Mouse (Mus musculus) lung, postnatal 36 days (tissue): Measurements from ENCODE around the gene Aplp1.

ENCODE experiments used
- DNase-seq: peaks from one replicate; pipeline ENCODE4 v3.0.0; 2022; ENCODE audit warnings: mixed read lengths

Aplp1 gene

GRCm38 (mm10) chr7:30444154-30444970 lies 973 bp downstream of the Aplp1 start:
- DNase-seq: peak; percentile 47

- DNase-seq: no peak
Observed at GRCm38 (mm10) chr7:30443696-30444095, 1.6 kb downstream of the Aplp1 start.

GRCm38 (mm10) chr7:30440697-30441096 lies 4.6 kb downstream of the Aplp1 start:
- peak; percentile 62 for DNase-seq

GRCm38 (mm10) chr7:30439734-30440133 lies 5.6 kb downstream of the Aplp1 start:
- DNase-seq: no peak

GRCm38 (mm10) chr7:30436879-30437278 lies 8.5 kb downstream of the Aplp1 start:
- no peak for DNase-seq

- DNase-seq: no peak
Observed at GRCm38 (mm10) chr7:30435156-30435555, 10.2 kb downstream of the Aplp1 start.

- no peak for DNase-seq
Observed at GRCm38 (mm10) chr7:30434701-30435100, 10.6 kb downstream of the Aplp1 start.

GRCm38 (mm10) chr7:30434238-30434637 lies 11.1 kb downstream of the Aplp1 start:
- DNase-seq: peak; percentile 53

GRCm38 (mm10) chr7:30431793-30432192 lies 13.5 kb downstream of the Aplp1 start:
- DNase-seq: peak; percentile 83

- no peak for DNase-seq
Observed at GRCm38 (mm10) chr7:30430191-30430590, 15.1 kb downstream of the Aplp1 start.

GRCm38 (mm10) chr7:30429327-30429726 lies 16.0 kb downstream of the Aplp1 start:
- no peak for DNase-seq

- DNase-seq: peak; percentile 52
Observed at GRCm38 (mm10) chr7:30423071-30423641, 22.2 kb downstream of the Aplp1 start.

GRCm38 (mm10) chr7:30422560-30422959 lies 22.8 kb downstream of the Aplp1 start:
- no peak for DNase-seq

- DNase-seq: peak; percentile 93
Observed at GRCm38 (mm10) chr7:30421890-30422435, 23.4 kb downstream of the Aplp1 start.

- DNase-seq: peak; percentile 88
Observed at GRCm38 (mm10) chr7:30421175-30421889, 24.0 kb downstream of the Aplp1 start, which contains the start of gene Nfkbid. TSS of gene Nfkbid (plus strand) at chr7:30421732.

GRCm38 (mm10) chr7:30420673-30421072 lies 24.7 kb downstream of the Aplp1 start:
- DNase-seq: no peak

- DNase-seq: peak; percentile 53
Observed at GRCm38 (mm10) chr7:30419561-30420499, 25.5 kb downstream of the Aplp1 start, which contains the start of gene Hcst. TSS of gene Hcst (minus strand) at chr7:30419854.

GRCm38 (mm10) chr7:30417856-30418255 lies 27.5 kb downstream of the Aplp1 start:
- DNase-seq: peak; percentile 34

GRCm38 (mm10) chr7:30413596-30413995 lies 31.7 kb downstream of the Aplp1 start, which contains the start of gene Tyrobp:
TSS of gene Tyrobp (plus strand) at chr7:30413760.
- DNase-seq: peak; percentile 61

GRCm38 (mm10) chr7:30412735-30413147 lies 32.6 kb downstream of the Aplp1 start:
- DNase-seq: peak; percentile 41

- no peak for DNase-seq
Observed at GRCm38 (mm10) chr7:30411023-30411422, 34.3 kb downstream of the Aplp1 start.

- DNase-seq: no peak
Observed at GRCm38 (mm10) chr7:30409789-30410188, 35.5 kb downstream of the Aplp1 start.
